Mouse (Mus musculus): ENCODE measurements around the gene Pla2g12b. TPM values are rescaled to one million over a fixed set of nuclear protein-coding genes. Genes with fewer than 3 reads are reported as not detected.

Pla2g12b gene
- total and polyA plus RNA-seq, 3 experiments: not detected

- TF ChIP-seq UBTF (IDR thresholded peaks at IDR 0.05; ENCODE audit: borderline replicate concordance, insufficient read depth, low read depth, low read length) (no peak), NELFE (IDR thresholded peaks at IDR 0.05; ENCODE audit: low read depth, low read length) (no peak), NRF1 (IDR thresholded peaks at IDR 0.05; ENCODE audit: insufficient read depth, low read depth, low read length, poor library complexity, severe bottlenecking) (no peak), CHD1 (IDR thresholded peaks at IDR 0.05; ENCODE audit: low read depth, low read length) (no peak), BHLHE40 (IDR thresholded peaks at IDR 0.05; ENCODE audit: borderline replicate concordance, low read depth, low read length) (no peak), MYB (IDR thresholded peaks at IDR 0.05; ENCODE audit: low read depth, low read length) (no peak), ELF1 (IDR thresholded peaks at IDR 0.05; ENCODE audit: low read depth, low read length) (no peak), CTCF (IDR thresholded peaks at IDR 0.05 in 2 of 3, conservative IDR thresholded peaks at IDR 0.05 in 1 of 3; ENCODE audit: control insufficient read depth in 1 of 3, insufficient read depth in 1 of 3, low read depth in 2 of 3, low read length in 3 of 3, poor library complexity in 1 of 3, severe bottlenecking in 1 of 3) (no peak), USF1 (IDR thresholded peaks at IDR 0.05; ENCODE audit: low read depth, low read length) (no peak), MXI1 (IDR thresholded peaks at IDR 0.05; ENCODE audit: low read depth, low read length) (no peak), RAD21 (IDR thresholded peaks at IDR 0.05; ENCODE audit: low read depth, low read length) (no peak), KAT2A (conservative IDR thresholded peaks at IDR 0.05; ENCODE audit: low read depth, low read length) (no peak), ZKSCAN1 (IDR thresholded peaks at IDR 0.05; ENCODE audit: low read depth, low read length) (no peak), ETS1 (IDR thresholded peaks at IDR 0.05; ENCODE audit: low read depth, low read length) (no peak), TCF12 (IDR thresholded peaks at IDR 0.05; ENCODE audit: low read depth, low read length) (no peak), MAFK (IDR thresholded peaks at IDR 0.05; ENCODE audit: borderline replicate concordance, low read depth, low read length) (no peak), CHD2 (IDR thresholded peaks at IDR 0.05; ENCODE audit: low read length) (no peak), TBP (IDR thresholded peaks at IDR 0.05; ENCODE audit: low read depth, low read length) (no peak)
These were observed 41.2 kb downstream of the Pla2g12b start for GRCm38 (mm10) chr10:59444635-59445034.

GRCm38 (mm10) chr10:59446911-59447437 is 43.5 kb downstream of the Pla2g12b start:
- Histone ChIP-seq H3K79me2 (ENCODE audit: control insufficient read depth, insufficient read depth, low read length, poor library complexity) (no peaks in the 10 kb centered on the region), H3K4me1 (ENCODE audit: control insufficient read depth in 1 of 2, insufficient read depth in 2 of 2, low read length in 2 of 2) (no peaks in the 10 kb centered on the region), H3K27me3 (ENCODE audit: control insufficient read depth in 1 of 2, insufficient read depth in 2 of 2, low read length in 2 of 2) (no peaks in the 10 kb centered on the region), H3K27ac (ENCODE audit: control insufficient read depth, low read depth, low read length) (no peak overlapping the region), H3K9ac (ENCODE audit: control insufficient read depth, low read depth, low read length, poor library complexity, severe bottlenecking) (no peak overlapping the region), H3K9me3 (replicated peaks; ENCODE audit: insufficient read depth, low read length) (no peaks in the 10 kb centered on the region), H3K36me3 (ENCODE audit: control insufficient read depth in 1 of 2, insufficient read depth in 2 of 2, low read length in 2 of 2) (no peaks in the 10 kb centered on the region), H3K4me3 (ENCODE audit: control insufficient read depth in 1 of 2, insufficient read depth in 1 of 2, low read depth in 2 of 2, low read length in 2 of 2) (no peak overlapping the region)
- TF ChIP-seq NELFE (IDR thresholded peaks at IDR 0.05; ENCODE audit: low read depth, low read length) (no peak), MYB (IDR thresholded peaks at IDR 0.05; ENCODE audit: low read depth, low read length) (no peak), ZC3H11A (IDR thresholded peaks at IDR 0.05; ENCODE audit: low read depth, low read length) (no peak)
- no peak for DNase-seq (ENCODE audit: low read depth, low spot score)

More at GRCm38 (mm10) chr10:59444635-59445034, 41.2 kb downstream of the Pla2g12b start:
- H3K9me3 ChIP-seq (replicated peaks; ENCODE audit: insufficient read depth, low read length): no peaks in the 10 kb centered on the region
- H3K36me3 ChIP-seq (ENCODE audit: control insufficient read depth in 1 of 2, insufficient read depth in 2 of 2, low read length in 2 of 2): no peaks in the 10 kb centered on the region
- H3K4me3 ChIP-seq (ENCODE audit: control insufficient read depth in 1 of 2, insufficient read depth in 1 of 2, low read depth in 2 of 2, low read length in 2 of 2): no peak overlapping the region
- H3K27me3 ChIP-seq (ENCODE audit: control insufficient read depth in 1 of 2, insufficient read depth in 2 of 2, low read length in 2 of 2): no peaks in the 10 kb centered on the region
- H3K27ac ChIP-seq (ENCODE audit: control insufficient read depth, low read depth, low read length): no peak overlapping the region
- no peaks in the 10 kb centered on the region for H3K79me2 ChIP-seq (ENCODE audit: control insufficient read depth, insufficient read depth, low read length, poor library complexity)
- no peak overlapping the region for H3K9ac ChIP-seq (ENCODE audit: control insufficient read depth, low read depth, low read length, poor library complexity, severe bottlenecking)
- no peaks in the 10 kb centered on the region for H3K4me1 ChIP-seq (ENCODE audit: control insufficient read depth in 1 of 2, insufficient read depth in 2 of 2, low read length in 2 of 2)
- no peak for DNase-seq (ENCODE audit: low read depth, low spot score)
